Mouse (Mus musculus): Measurements from ENCODE around the gene A630076J17Rik. TPM values are rescaled to one million over a fixed set of nuclear protein-coding genes. Genes with fewer than 3 reads are reported as not detected.

A630076J17Rik gene
- not detected in 2 replicates for polyA plus RNA-seq (2012; rRNA removed)

GRCm38 (mm10) chr3:107230527-107230926 is at the start of gene A630076J17Rik:
Gene A630076J17Rik (plus strand): TSS chr3:107230614.
- TF ChIP-seq POLR2A (IDR thresholded peaks at IDR 0.05; ENCODE audit: low read depth, low read length) = no peak
- no peak for TF ChIP-seq CTCF (conservative IDR thresholded peaks at IDR 0.05; ENCODE audit: insufficient read depth, insufficient read length, low read depth, low read length)
- Histone ChIP-seq H3K36me3 (ENCODE audit: control insufficient read depth, insufficient read depth, low read length) (no peaks in the 10 kb centered on the region), H3K27ac (ENCODE audit: insufficient read depth, low read depth, low read length) (no peak within 1 kb of the TSS), H3K4me3 (ENCODE audit: insufficient read depth, low read depth, low read length) (no peak within 1 kb of the TSS), H3K4me1 (ENCODE audit: control insufficient read depth, insufficient read depth, low read length) (0 out of 2 replicates have a peak, but pooled peaks cover 5% of the 10 kb centered on the region), H3K27me3 (replicated peaks; ENCODE audit: control insufficient read depth, insufficient read depth, low read length) (no peaks in the 10 kb centered on the region)
- 16% methylated on average over 1 of the region's 1 CpGs for WGBS
- peak; percentile 55 for DNase-seq

GRCm38 (mm10) chr3:107180860-107181259 is 49.6 kb upstream of the A630076J17Rik start:
- Histone ChIP-seq H3K36me3 (ENCODE audit: control insufficient read depth, insufficient read depth, low read length) (no peaks in the 10 kb centered on the region), H3K27me3 (replicated peaks; ENCODE audit: control insufficient read depth, insufficient read depth, low read length) (no peaks in the 10 kb centered on the region), H3K4me1 (ENCODE audit: control insufficient read depth, insufficient read depth, low read length) (no peaks in the 10 kb centered on the region), H3K27ac (ENCODE audit: insufficient read depth, low read depth, low read length) (no peak overlapping the region), H3K4me3 (ENCODE audit: insufficient read depth, low read depth, low read length) (no peak overlapping the region)
- WGBS = 83% methylated on average over 2 of the region's 2 CpGs
- TF ChIP-seq POLR2A (IDR thresholded peaks at IDR 0.05; ENCODE audit: low read depth, low read length) (no peak), CTCF (conservative IDR thresholded peaks at IDR 0.05; ENCODE audit: insufficient read depth, insufficient read length, low read depth, low read length) (no peak)
- no peak for DNase-seq

GRCm38 (mm10) chr3:107182756-107183155 is 47.7 kb upstream of the A630076J17Rik start, which contains the start of gene Kcna10:
Gene Kcna10 (plus strand): TSS chr3:107183056.
- Histone ChIP-seq H3K27ac (ENCODE audit: insufficient read depth, low read depth, low read length) (no peak within 1 kb of the TSS), H3K4me3 (ENCODE audit: insufficient read depth, low read depth, low read length) (no peak within 1 kb of the TSS), H3K36me3 (ENCODE audit: control insufficient read depth, insufficient read depth, low read length) (no peaks in the 10 kb centered on the region), H3K4me1 (ENCODE audit: control insufficient read depth, insufficient read depth, low read length) (no peaks in the 10 kb centered on the region), H3K27me3 (replicated peaks; ENCODE audit: control insufficient read depth, insufficient read depth, low read length) (no peaks in the 10 kb centered on the region)
- DNase-seq = no peak
- 82% methylated on average over 1 of the region's 1 CpGs for whole genome bisulfite sequencing
- no peak for TF ChIP-seq POLR2A (IDR thresholded peaks at IDR 0.05; ENCODE audit: low read depth, low read length)
- TF ChIP-seq CTCF (conservative IDR thresholded peaks at IDR 0.05; ENCODE audit: insufficient read depth, insufficient read length, low read depth, low read length) = no peak

DNA sequence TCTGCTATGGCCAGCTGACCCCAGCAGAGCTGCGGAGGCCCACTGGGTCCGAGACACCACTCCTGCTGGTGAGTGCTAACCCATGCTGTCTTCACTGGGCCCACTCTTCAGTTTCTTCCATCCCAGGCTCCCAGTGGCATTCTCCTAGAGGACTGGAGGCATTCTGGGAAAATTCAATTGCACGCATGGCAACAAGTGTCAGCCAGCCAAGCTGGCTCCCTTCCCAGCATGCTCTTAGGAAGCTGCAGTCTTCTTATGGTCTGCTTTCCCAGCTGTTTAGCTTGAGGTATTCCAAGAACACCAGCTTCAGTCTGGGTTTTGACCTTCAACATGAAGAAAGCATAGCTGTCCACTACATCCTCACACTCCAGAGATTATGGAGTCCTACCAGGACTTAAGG is 47.2 kb upstream of the A630076J17Rik start:
- no peaks in the 10 kb centered on the region for H3K36me3 ChIP-seq (ENCODE audit: control insufficient read depth, insufficient read depth, low read length)
- no peak overlapping the region for H3K4me3 ChIP-seq (ENCODE audit: insufficient read depth, low read depth, low read length)
- H3K4me1 ChIP-seq (ENCODE audit: control insufficient read depth, insufficient read depth, low read length) = no peaks in the 10 kb centered on the region
- TF ChIP-seq CTCF (conservative IDR thresholded peaks at IDR 0.05; ENCODE audit: insufficient read depth, insufficient read length, low read depth, low read length) (no peak), POLR2A (IDR thresholded peaks at IDR 0.05; ENCODE audit: low read depth, low read length) (no peak)
- WGBS = 61% methylated on average over 3 of the region's 3 CpGs
- peak; percentile 7 for DNase-seq
- no peaks in the 10 kb centered on the region for H3K27me3 ChIP-seq (replicated peaks; ENCODE audit: control insufficient read depth, insufficient read depth, low read length)
- no peak overlapping the region for H3K27ac ChIP-seq (ENCODE audit: insufficient read depth, low read depth, low read length)

DNA sequence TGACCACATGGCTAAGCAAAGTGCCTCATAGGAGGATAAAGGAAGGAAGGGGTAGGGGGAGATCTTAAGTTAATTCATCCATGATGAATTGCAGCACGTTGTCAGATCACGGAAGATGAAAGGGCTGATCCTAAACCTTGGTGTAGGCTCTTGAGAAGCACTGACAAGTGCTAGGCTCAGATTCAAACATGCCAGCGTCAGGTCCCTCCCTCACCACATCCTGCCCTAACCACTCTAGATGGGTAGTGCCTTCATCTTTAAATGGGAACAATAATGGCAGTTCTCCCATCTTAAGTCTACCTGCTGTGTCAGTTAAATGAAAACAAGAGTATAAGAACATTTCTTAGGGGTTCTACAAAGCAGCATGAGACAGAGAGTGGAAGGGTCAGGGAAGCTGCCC is 44.8 kb upstream of the A630076J17Rik start:
- WGBS = 63% methylated on average over 3 of the region's 3 CpGs
- DNase-seq = no peak
- no peak overlapping the region for H3K27ac ChIP-seq (ENCODE audit: insufficient read depth, low read depth, low read length)
- no peaks in the 10 kb centered on the region for H3K27me3 ChIP-seq (replicated peaks; ENCODE audit: control insufficient read depth, insufficient read depth, low read length)
- no peaks in the 10 kb centered on the region for H3K4me1 ChIP-seq (ENCODE audit: control insufficient read depth, insufficient read depth, low read length)
- no peaks in the 10 kb centered on the region for H3K36me3 ChIP-seq (ENCODE audit: control insufficient read depth, insufficient read depth, low read length)
- no peak overlapping the region for H3K4me3 ChIP-seq (ENCODE audit: insufficient read depth, low read depth, low read length)
- no peak for TF ChIP-seq POLR2A (IDR thresholded peaks at IDR 0.05; ENCODE audit: low read depth, low read length)
- TF ChIP-seq CTCF (conservative IDR thresholded peaks at IDR 0.05; ENCODE audit: insufficient read depth, insufficient read length, low read depth, low read length) = no peak

DNA sequence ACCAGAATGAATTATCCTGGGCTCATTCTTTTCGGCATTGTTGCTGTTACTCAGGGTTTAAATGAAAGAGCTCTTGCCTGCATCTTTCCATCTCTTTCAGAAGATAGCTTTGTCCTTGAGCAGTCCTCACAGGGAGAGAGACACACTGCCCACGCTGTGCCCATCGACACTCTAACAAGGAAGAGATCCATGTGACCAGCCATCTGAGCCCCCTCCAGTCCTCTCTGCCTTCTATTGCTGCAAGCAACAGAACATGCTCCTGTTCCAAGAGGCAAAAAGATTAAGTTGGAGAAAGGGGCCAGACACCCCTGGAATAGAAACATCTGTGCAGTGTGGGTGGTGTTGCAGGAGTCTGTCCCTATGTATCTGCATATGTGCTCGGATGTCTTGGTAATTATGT is 43.4 kb upstream of the A630076J17Rik start:
- Histone ChIP-seq H3K36me3 (ENCODE audit: control insufficient read depth, insufficient read depth, low read length) (no peaks in the 10 kb centered on the region), H3K27ac (ENCODE audit: insufficient read depth, low read depth, low read length) (no peak overlapping the region), H3K4me1 (ENCODE audit: control insufficient read depth, insufficient read depth, low read length) (no peaks in the 10 kb centered on the region), H3K4me3 (ENCODE audit: insufficient read depth, low read depth, low read length) (no peak overlapping the region), H3K27me3 (replicated peaks; ENCODE audit: control insufficient read depth, insufficient read depth, low read length) (no peaks in the 10 kb centered on the region)
- WGBS = 82% methylated on average over 4 of the region's 4 CpGs
- no peak for DNase-seq
- no peak for TF ChIP-seq CTCF (conservative IDR thresholded peaks at IDR 0.05; ENCODE audit: insufficient read depth, insufficient read length, low read depth, low read length)
- no peak for TF ChIP-seq POLR2A (IDR thresholded peaks at IDR 0.05; ENCODE audit: low read depth, low read length)

DNA sequence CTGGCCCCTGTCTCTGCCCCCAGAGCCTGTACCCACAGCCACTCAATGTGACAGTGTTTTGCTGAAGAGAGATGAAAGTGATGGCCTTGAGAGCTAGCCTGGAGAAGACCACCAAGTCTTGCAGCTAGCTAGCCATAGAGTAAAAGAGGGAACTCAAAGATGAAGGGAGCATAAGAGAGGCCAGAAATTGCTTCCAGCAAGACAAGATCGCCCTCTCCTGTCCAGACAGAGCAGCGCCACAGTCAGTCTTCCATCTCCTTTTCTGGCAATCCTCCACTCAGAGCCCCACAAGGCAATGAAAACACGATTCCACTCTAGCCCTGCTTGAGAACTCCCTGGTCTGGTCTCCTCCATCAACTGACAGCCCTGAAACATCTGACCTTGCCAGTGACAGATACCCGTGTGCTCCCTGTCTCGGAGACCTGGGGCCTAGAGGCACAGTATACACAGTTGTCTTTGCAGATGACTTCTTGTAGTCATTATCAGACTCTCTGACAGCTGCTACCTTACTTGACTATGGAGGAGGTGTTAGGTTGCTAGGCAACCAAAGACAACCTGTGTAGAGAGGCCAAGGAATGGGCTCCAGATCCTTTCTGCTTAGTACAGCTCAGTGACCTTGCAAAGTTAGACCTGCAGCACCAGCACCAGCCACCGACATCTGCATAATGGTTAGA is 42.1 kb upstream of the A630076J17Rik start:
- Histone ChIP-seq H3K27me3 (replicated peaks; ENCODE audit: control insufficient read depth, insufficient read depth, low read length) (no peaks in the 10 kb centered on the region), H3K4me1 (ENCODE audit: control insufficient read depth, insufficient read depth, low read length) (no peaks in the 10 kb centered on the region), H3K4me3 (ENCODE audit: insufficient read depth, low read depth, low read length) (no peak overlapping the region), H3K36me3 (ENCODE audit: control insufficient read depth, insufficient read depth, low read length) (no peaks in the 10 kb centered on the region), H3K27ac (ENCODE audit: insufficient read depth, low read depth, low read length) (no peak overlapping the region)
- TF ChIP-seq CTCF (conservative IDR thresholded peaks at IDR 0.05; ENCODE audit: insufficient read depth, insufficient read length, low read depth, low read length) (peak; percentile 63), POLR2A (IDR thresholded peaks at IDR 0.05; ENCODE audit: low read depth, low read length) (no peak)
- 43% methylated on average over 6 of the region's 6 CpGs for WGBS
- peak; percentile 21 for DNase-seq
